Mouse (Mus musculus) ovary, postnatal 10 days (tissue): Measurements from ENCODE around the gene Atpaf2.

Experiments used
- DNase-seq: peaks from one replicate; pipeline ENCODE4 v3.0.0; 2022; ENCODE audit warnings: low spot score

Atpaf2 gene

GRCm38 (mm10) chr11:60397172-60397571 is 21.1 kb downstream of the Atpaf2 start:
- no peak for DNase-seq

DNA sequence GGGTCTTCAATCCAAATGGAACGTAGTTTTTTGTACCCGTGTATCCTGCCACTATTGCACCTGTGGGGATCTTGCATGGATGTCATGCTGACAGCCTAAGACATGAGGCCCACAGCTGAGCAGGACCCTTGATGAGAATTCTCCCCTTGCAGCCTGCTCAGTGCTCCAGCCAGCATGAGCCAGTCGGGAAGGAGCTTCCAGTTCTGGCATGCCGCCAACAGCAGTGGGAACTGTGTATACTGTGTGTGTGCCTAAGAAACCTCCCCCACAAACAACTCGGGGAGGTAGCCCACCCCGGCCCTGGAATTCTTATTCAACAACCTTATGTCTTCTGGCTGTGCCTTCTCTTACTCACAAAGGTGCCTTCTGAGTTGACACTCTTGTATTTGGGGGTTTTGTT is 21.7 kb downstream of the Atpaf2 start:
- no peak for DNase-seq

- DNase-seq = no peak
Observed at GRCm38 (mm10) chr11:60391346-60391745, 26.9 kb downstream of the Atpaf2 start.

DNA sequence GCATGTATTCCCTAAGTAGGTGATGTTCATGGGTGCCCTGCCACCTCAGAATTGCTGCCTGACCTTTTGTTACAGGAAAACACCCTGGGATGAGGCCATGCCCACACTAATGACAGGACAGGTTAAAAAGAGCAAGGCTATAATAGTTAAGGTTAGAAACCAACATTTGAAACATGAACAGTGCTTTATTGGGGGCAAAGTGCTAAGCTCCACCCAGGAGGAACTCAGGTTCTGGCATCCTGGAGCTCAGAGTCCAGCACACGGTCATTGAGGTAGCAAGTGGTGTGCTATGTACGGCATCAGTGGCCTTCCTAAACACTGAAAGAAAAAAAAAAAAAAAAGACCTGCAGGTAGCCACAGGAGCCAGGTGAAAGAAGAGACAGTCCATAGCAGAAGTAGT is 30.3 kb downstream of the Atpaf2 start:
- DNase-seq = no peak

GRCm38 (mm10) chr11:60385946-60386345 is 32.3 kb downstream of the Atpaf2 start:
- no peak for DNase-seq

DNA sequence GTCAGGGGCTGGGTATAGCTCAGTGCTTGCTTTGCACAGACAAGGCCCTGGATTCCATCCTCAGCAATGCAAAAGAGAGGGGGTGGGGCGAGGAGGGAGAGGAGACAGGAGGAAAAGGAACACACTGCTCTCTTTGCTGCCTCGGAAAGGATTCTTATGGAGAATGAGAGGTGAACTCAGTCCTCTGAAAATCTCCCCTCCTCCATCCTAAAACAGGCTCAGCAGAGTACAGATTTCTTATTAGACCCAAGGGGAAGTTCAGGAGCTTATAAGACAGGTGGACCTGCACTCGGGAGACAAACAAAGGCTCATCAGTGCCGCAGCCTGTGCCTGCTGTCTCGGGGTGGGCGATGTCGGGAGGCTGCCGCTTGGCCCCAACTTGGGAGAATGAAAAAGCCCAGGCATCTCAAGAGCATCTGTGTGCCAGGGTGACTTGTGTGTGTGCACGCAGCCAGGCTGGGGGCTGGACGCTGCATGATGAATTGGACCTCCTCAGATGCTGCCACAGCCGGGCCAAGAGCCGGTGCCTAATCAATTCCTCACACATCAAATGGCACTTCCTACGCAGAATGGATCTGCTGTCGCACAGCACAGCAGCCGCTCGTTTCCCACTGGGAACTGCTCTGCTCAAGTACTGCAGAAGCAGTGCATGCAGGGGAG is 33.4 kb downstream of the Atpaf2 start:
- DNase-seq = no peak

DNA sequence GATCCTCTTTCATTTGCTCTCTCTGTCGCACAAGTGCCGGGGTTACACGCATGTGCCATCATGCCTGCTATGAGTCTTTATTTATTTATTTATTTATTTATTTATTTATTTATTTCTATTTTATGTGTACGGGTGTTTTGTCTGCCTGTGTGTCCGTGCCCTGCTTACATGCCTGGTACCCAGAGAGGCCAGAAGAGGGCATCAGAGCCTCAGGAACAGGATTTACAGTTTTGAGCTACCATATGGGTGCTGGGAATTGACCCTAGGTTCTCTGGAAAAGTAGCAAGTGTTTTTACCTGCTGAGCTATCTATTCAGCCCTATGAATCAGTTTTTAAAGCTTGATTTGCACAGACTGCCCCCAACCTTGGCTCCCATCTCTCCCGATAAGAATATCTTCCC is 34.7 kb downstream of the Atpaf2 start:
- DNase-seq = no peak

GRCm38 (mm10) chr11:60374481-60374880 is 43.8 kb downstream of the Atpaf2 start:
- no peak for DNase-seq

GRCm38 (mm10) chr11:60370431-60370830 is 47.8 kb downstream of the Atpaf2 start:
- no peak for DNase-seq

DNA sequence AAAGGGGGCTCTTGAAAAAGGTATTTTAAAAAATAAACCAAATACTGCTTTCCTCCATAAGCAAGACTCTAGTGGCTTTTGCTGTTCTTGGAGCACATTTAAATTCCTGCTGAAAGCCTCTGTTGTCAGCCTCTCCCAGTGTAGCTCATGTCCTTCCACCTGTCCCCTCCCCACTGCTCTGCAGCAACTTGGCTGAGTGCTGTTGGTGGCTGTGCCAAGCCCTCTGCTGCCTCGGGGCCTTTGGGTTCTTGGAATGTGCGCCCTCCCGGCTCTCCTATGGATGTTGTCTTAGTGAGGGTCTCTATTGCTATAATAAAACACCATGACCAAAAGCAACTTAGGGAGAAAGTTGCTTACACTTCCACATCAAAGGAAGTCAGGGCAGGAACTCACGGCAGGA is 48.8 kb downstream of the Atpaf2 start:
- no peak for DNase-seq

DNA sequence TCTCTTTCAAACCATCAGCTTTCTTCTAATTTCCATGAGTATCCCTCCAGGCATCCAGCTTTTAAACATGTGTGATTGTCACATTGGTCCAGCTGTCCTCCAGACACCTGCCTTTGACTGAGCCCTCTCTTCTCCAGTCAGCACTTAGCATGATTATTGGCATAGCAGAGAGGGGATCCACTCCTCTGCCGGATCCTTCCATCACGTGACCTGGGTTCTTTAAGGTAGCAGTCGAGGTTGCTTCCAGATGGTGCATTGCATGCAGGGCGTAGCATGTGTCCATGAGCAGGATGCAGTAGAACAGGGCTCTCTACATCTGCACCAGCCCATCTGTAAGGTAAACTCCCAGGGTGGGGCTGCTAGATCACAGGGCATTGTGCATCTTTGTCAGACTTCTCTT is 49.3 kb downstream of the Atpaf2 start:
- DNase-seq = no peak

- no peak for DNase-seq
Observed at GRCm38 (mm10) chr11:60367256-60367655, 51.0 kb downstream of the Atpaf2 start.

GRCm38 (mm10) chr11:60366239-60367019 is 51.8 kb downstream of the Atpaf2 start:
- DNase-seq = no peak

GRCm38 (mm10) chr11:60360631-60361201 is 57.5 kb downstream of the Atpaf2 start:
- DNase-seq = no peak

- no peak for DNase-seq
Observed at GRCm38 (mm10) chr11:60359936-60360335, 58.3 kb downstream of the Atpaf2 start.

- DNase-seq = no peak
Observed at GRCm38 (mm10) chr11:60359138-60359537, 59.1 kb downstream of the Atpaf2 start.

- no peak for DNase-seq
Observed at GRCm38 (mm10) chr11:60358548-60358947, 59.7 kb downstream of the Atpaf2 start.

- DNase-seq = no peak
Observed at GRCm38 (mm10) chr11:60357116-60357515, 61.1 kb downstream of the Atpaf2 start.

GRCm38 (mm10) chr11:60355952-60356351 is 62.3 kb downstream of the Atpaf2 start:
- DNase-seq = no peak

DNA sequence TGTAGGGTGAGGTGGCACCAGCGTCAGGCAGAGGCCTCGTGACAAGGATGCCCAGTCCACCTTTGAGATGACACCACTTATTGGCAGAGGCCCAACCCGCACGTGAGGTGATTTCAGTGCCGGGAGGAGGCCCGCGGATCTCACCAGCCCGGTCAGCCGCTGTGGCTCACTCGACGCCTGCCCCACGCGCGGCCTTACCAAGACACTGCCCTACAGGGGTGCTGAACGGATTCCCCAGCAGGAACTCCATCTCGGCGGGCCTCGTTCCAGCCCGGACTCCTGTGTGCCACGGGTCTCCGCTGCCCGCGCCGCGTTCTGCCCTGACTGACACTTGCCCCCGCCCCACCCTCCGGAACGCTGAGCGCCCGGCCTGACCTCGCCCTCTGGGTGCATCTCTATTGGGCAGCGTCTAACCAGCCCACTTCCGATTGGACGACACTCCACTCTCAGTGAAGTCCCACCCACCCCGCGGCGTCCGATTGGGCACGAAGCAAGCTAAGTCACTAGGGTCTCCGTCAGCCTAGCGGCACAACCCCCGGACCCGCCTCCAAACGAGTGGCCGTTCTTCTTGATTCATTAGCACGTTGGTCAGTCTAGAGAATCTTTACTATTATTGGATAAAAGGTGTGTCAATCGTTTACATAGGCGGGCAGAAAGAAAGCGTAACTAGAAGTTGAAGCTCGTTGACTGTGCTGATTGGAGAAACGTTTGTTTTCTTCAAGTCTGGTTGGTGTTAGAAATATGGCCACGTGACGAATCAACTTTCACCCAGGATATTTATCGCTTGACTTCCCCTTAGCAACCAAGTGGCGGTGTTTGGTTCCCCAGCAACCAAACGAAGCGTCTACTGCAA is 65.5 kb downstream of the Atpaf2 start, which contains the start of the genes Tom1l2 and Drc3:
Gene Tom1l2, minus strand, starts transcription at position 347 of the 853 bp plus-strand sequence.
Gene Drc3, plus strand, starts transcription at position 771 of the 853 bp plus-strand sequence.
- peak; percentile 92 for DNase-seq

DNA sequence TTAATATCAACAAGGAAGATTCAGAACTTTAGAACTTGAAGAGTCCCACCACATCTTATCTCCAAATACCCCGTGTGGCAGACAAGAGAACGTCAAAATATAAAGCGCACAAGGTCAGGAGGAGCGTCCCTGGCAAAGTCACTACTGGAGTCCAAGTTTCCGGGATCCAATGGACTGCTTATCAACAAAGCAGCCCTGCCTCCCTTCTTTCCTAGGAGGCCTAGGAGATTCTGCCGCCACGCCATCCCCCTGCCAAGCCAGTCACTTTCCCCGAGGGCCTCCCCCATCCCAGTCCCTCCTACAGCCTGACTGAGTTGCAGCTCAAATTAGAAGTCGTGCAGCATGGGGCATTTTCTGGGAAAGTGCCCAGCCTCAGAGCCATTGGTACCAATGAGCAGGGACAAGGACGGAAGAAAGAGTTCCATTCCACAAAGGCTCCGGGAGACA is 66.3 kb downstream of the Atpaf2 start:
- DNase-seq = peak; percentile 12

DNA sequence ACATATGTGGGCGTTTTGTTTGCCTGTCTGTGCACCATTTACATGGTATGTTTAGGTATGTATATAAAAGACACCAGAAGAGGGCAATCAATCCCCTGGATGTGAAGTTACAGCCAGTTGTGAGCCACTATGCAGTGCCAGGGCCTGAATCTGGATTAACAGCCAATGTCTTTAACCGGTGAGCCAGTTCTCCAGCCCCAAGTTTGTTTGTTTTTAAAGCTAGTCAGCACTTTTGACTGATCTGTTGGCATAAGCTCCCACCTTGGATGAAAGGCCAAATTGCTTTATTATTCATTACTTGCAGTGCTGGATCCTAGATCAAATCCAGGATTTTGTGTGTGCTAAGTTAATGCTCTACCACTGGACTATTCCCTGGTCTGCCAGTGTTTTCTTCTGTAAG is 66.9 kb downstream of the Atpaf2 start:
- no peak for DNase-seq
